Mouse (Mus musculus): ENCODE measurements around the gene Atad1. TPM values are rescaled to one million over a fixed set of nuclear protein-coding genes. Genes with fewer than 3 reads are reported as not detected.
"Not testable (repeated sequence)": the region's sequence is repeated elsewhere in the genome, so short reads cannot be mapped to it uniquely, and the experiment has no call there.

Atad1 gene
- polyA plus RNA-seq (2015; fragmentation: Nextera tagmentation; extraction: Ambion mirVana): 25.3 and 32.4 TPM in 2 replicates

DNA sequence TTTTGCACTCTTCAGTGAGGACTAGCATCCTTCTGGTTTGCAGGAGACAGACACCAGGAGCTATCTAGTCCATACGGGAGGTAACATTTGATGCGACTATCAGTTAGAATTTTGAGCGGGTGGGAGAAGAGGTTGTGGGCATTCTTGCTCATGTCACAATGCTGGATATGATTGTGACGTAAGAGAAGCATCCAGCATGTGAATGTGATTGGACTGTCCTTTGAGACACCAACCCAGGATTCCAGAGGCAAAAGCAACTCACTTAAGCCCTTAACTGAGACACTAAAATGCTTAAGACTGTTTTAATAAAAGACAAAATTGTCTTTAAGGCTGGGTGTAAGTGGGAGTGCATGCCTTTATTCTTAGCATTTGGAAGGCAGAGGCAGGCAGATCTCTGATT is at the start of gene Atad1:
Atad1 (minus strand) TSS at position 101 of the 400 bp plus-strand sequence.
- H3K4me2 ChIP-seq: no peak within 1 kb of the TSS
- no peak for DNase-seq
- WGBS (ENCODE audit: insufficient replicate concordance): 72% methylated on average over 4 of the region's 4 CpGs
- H3K9me3 ChIP-seq (replicated peaks): no peaks in the 10 kb centered on the region
- H3K9ac ChIP-seq: no peak within 1 kb of the TSS
- no peaks in the 10 kb centered on the region for H3K27me3 ChIP-seq
- no peaks in the 10 kb centered on the region for H3K36me3 ChIP-seq
- no peak for ATAC-seq (ENCODE audit: low read depth)
- no peaks in the 10 kb centered on the region for H3K4me1 ChIP-seq (replicated peaks)
- H3K27ac ChIP-seq: no peak within 1 kb of the TSS
- H3K4me3 ChIP-seq (replicated peaks): no peak within 1 kb of the TSS

DNA sequence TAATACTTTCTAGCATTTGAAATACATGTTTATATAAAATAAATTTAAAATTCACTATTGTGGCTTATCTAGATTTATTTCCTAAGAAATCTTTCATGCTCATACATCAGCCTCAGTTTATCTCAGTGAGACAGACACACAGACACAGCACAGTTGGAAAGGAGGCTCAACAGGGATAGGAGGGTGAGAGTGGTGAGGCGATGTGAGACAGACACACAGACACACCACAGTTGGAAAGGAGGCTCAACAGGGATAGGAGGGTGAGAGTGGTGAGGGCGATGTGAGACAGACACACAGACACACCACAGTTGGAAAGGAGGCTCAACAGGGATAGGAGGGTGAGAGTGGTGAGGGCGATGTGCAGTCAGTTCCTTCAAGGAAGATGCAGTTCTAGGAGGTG is 48.4 kb upstream of the Atad1 start:
- DNase-seq; H3K4me3 ChIP-seq (replicated peaks); H3K4me2 ChIP-seq; H3K36me3 ChIP-seq; H3K27ac ChIP-seq; H3K9me3 ChIP-seq (replicated peaks); H3K27me3 ChIP-seq; H3K9ac ChIP-seq: not testable (repeated sequence)
- peak; percentile 55; the same call in 1 of the 2 replicates for ATAC-seq (ENCODE audit: low read depth)
- H3K4me1 ChIP-seq (replicated peaks): peaks cover 34% of the 10 kb centered on the region
- 46% methylated on average over 3 of the region's 3 CpGs for WGBS (ENCODE audit: insufficient replicate concordance)

DNA sequence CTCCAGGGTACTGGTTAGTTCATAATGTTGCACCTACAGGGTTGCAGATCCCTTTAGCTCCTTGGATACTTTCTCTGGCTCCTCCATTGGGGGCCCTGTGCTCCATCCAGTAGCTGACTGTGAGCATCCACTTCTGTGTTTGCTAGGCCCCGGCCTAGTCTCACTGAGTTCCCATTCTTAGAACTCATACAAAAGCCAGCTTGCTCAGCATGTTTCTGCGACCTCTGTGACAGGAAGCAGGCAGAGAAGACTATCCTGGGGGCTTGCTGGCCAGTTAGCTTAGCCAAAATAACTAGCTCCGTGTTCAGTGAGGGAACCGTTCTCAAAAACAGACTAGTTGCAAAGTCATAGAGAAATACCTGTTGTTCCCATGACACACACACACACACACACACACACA is 47.8 kb upstream of the Atad1 start:
- peaks cover 31% of the 10 kb centered on the region for H3K4me1 ChIP-seq (replicated peaks)
- not testable (repeated sequence) for H3K9ac ChIP-seq; H3K9me3 ChIP-seq (replicated peaks); H3K27ac ChIP-seq; H3K36me3 ChIP-seq; H3K4me3 ChIP-seq (replicated peaks); H3K4me2 ChIP-seq; H3K27me3 ChIP-seq; DNase-seq; ATAC-seq (ENCODE audit: low read depth)
- WGBS (ENCODE audit: insufficient replicate concordance): 25% methylated on average over 4 of the region's 4 CpGs

DNA sequence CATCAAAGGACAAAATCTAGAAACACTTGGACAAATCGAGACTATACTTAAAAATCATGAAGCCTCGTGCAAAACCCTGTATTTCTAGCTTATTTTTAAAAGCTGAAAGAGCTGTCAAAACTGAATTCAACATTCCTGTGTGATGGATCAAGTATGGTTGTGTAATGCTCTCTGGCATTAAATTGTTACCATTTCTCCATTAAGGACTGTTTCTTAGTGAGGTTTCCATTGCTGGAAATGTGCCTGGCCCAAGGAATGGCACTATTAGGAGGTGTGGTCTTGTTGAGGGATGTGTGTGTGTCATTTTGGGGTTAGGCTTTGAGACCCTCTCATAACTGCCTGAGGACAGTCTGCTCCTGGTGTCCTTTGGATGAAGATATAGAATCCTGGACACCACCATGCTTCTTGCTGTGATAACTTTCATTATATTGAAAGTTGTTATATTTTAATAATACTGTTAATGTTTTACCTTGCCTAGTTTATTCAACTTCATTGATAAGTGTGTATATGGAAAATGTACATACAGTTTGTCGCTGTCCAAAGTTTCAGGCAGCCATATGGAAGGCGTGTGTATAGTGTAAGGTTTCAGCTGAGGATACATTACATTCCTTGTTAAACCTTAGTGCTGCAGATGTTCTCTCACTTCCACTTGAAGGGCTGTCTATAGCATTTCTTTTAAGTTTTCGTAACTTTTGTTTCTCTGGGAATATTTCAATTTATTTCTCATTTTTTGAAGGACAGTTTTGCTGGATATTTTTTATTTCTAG is 41.9 kb upstream of the Atad1 start:
- H3K4me3 ChIP-seq (replicated peaks): no peak overlapping the region
- no peak overlapping the region for H3K9ac ChIP-seq
- H3K4me1 ChIP-seq (replicated peaks): peaks cover 10% of the 10 kb centered on the region
- no peaks in the 10 kb centered on the region for H3K9me3 ChIP-seq (replicated peaks)
- no peak overlapping the region for H3K4me2 ChIP-seq
- no peak overlapping the region for H3K27ac ChIP-seq
- ATAC-seq (ENCODE audit: low read depth) (no peak), DNase-seq (no peak)
- 75% methylated on average over 5 of the region's 5 CpGs for WGBS (ENCODE audit: insufficient replicate concordance)
- no peaks in the 10 kb centered on the region for H3K36me3 ChIP-seq
- no peaks in the 10 kb centered on the region for H3K27me3 ChIP-seq

DNA sequence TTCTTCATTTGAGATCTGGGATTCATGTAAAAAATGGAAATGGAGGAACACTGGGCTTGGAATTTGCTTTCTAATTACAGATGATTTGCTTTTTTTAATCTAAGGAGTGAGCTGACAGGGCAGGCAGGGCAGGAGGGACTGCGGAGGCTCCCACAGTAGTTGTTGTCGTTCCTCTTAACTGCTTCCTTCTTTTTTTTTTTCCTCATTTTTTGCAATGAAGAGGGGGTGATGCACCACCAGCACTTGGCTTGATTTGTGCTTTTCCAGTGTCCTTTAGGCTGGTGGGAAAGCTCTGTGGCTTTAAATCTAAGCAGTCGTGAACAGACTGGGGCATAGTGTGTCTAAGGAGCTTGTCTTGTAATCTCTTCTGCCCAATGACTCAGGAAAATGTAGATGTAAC is 39.5 kb upstream of the Atad1 start:
- H3K9ac ChIP-seq: no peak overlapping the region
- H3K36me3 ChIP-seq: no peaks in the 10 kb centered on the region
- H3K4me1 ChIP-seq (replicated peaks): peaks cover 10% of the 10 kb centered on the region
- no peak overlapping the region for H3K27ac ChIP-seq
- no peak overlapping the region for H3K4me3 ChIP-seq (replicated peaks)
- 42% methylated on average over 3 of the region's 3 CpGs for WGBS (ENCODE audit: insufficient replicate concordance)
- DNase-seq: no peak
- no peak for ATAC-seq (ENCODE audit: low read depth)
- no peaks in the 10 kb centered on the region for H3K27me3 ChIP-seq
- no peaks in the 10 kb centered on the region for H3K9me3 ChIP-seq (replicated peaks)
- H3K4me2 ChIP-seq: no peak overlapping the region

DNA sequence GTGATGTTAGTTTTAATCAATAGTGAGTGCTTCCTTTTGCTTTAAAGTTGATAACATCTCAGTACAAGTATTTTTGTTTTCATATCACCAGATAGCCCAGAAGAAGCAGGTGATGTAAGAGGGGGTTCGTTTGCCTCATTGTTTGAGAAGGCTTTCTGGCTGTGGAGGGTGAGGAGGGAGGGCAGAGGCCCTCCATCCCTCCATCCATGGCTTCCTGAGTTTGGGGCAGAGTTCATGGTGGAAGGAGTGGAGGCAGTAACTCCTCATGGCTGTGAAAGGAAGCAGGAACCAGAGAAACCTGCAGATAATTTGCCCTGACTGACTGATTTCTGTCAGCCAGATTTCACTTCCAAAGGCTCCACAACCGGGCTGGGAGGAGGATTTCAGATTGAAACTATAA is 38.8 kb upstream of the Atad1 start:
- 28% methylated on average over 2 of the region's 2 CpGs for WGBS (ENCODE audit: insufficient replicate concordance)
- no peak overlapping the region for H3K4me2 ChIP-seq
- no peak overlapping the region for H3K4me3 ChIP-seq (replicated peaks)
- H3K9ac ChIP-seq: no peak overlapping the region
- no peak overlapping the region for H3K27ac ChIP-seq
- DNase-seq (no peak), ATAC-seq (ENCODE audit: low read depth) (no peak)
- H3K36me3 ChIP-seq: peaks cover 3% of the 10 kb centered on the region; the same call in 1 of the 2 replicates
- no peaks in the 10 kb centered on the region for H3K27me3 ChIP-seq
- no peaks in the 10 kb centered on the region for H3K9me3 ChIP-seq (replicated peaks)
- peaks cover 10% of the 10 kb centered on the region for H3K4me1 ChIP-seq (replicated peaks)

DNA sequence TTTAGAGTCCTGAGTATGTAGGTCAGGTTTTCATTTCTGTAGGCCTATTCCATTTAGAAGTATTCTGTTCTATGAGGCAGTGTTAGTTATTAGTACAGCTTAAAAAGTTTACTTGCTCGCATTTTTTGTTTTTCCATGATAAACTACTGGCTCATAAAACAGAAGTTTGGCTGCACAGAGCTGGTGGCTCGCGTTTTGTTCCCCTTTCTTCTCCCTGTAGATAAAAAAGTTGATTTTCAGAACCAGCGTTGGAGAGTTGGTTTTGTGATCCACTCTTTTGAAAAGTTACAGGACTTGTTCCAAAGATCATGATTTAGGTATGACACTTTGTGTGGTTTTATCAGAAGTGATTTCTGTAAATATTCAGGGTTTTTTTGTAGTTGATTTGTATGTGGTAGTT is 22.9 kb upstream of the Atad1 start:
- ATAC-seq (ENCODE audit: low read depth) (no peak), DNase-seq (no peak)
- WGBS (ENCODE audit: insufficient replicate concordance): 30% methylated on average over 4 of the region's 4 CpGs
- Histone ChIP-seq H3K27ac (no peak overlapping the region), H3K36me3 (peaks cover 5% of the 10 kb centered on the region; the same call in 1 of the 2 replicates), H3K9ac (no peak overlapping the region), H3K9me3 (replicated peaks) (no peaks in the 10 kb centered on the region), H3K27me3 (no peaks in the 10 kb centered on the region), H3K4me3 (replicated peaks) (no peak overlapping the region), H3K4me2 (no peak overlapping the region), H3K4me1 (replicated peaks) (peaks cover 39% of the 10 kb centered on the region)

DNA sequence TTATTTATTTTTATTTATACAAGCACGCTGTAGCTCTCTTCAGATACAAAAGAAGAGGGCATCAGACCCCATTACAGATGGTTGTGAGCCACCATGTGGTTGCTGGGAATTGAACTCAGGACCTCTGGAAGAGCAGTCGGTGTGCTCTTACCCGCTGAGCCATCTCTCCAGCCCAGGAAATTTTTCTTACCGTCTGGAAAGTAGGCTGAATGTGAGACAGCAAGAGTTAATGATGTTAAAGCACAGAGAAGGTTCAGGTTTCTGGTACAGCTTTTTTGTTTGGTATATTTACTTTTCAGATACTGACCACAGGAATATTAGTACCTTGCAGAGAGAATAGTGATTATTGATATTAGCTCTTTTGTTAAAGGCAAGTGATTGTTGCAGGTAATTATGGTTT is 21.6 kb upstream of the Atad1 start:
- ATAC-seq (ENCODE audit: low read depth) (no peak), DNase-seq (no peak)
- Histone ChIP-seq H3K4me1 (replicated peaks) (peaks cover 35% of the 10 kb centered on the region), H3K9me3 (replicated peaks) (no peaks in the 10 kb centered on the region), H3K27ac (no peak overlapping the region), H3K4me3 (replicated peaks) (no peak overlapping the region), H3K9ac (no peak overlapping the region), H3K27me3 (no peaks in the 10 kb centered on the region), H3K36me3 (peaks cover 3% of the 10 kb centered on the region; the same call in 1 of the 2 replicates), H3K4me2 (no peak overlapping the region)
- WGBS (ENCODE audit: insufficient replicate concordance): 67% methylated on average over 4 of the region's 4 CpGs

DNA sequence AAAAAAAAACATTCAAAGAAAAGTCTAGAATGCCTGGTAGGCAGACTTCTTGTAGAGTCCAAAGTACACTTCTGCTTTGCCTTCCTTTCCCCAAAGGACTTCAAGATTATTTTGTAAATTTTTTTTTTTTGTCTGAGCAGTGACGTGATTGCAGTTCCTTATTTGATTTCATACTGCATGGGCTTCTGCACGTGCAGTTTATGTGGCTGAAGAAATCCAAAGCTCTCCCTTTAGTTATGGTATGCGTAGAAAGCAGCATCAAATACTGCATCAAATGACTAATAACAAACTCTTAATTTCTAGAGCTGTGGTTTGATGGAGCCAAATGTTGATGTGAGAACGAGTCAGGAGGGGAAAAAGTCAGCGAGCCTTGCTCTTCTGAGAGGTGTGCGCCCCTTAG is 20.9 kb upstream of the Atad1 start:
- Histone ChIP-seq H3K9ac (peak overlapping the region; percentile 39; the same call in 1 of the 2 replicates), H3K4me3 (replicated peaks) (peak overlapping the region; percentile 29), H3K4me2 (peak overlapping the region; percentile 52), H3K9me3 (replicated peaks) (no peaks in the 10 kb centered on the region), H3K4me1 (replicated peaks) (peaks cover 34% of the 10 kb centered on the region), H3K27me3 (no peaks in the 10 kb centered on the region), H3K27ac (no peak overlapping the region), H3K36me3 (no peaks in the 10 kb centered on the region; the same call in 1 of the 2 replicates)
- DNase-seq (no peak), ATAC-seq (ENCODE audit: low read depth) (no peak)
- WGBS (ENCODE audit: insufficient replicate concordance): 39% methylated on average over 6 of the region's 6 CpGs

DNA sequence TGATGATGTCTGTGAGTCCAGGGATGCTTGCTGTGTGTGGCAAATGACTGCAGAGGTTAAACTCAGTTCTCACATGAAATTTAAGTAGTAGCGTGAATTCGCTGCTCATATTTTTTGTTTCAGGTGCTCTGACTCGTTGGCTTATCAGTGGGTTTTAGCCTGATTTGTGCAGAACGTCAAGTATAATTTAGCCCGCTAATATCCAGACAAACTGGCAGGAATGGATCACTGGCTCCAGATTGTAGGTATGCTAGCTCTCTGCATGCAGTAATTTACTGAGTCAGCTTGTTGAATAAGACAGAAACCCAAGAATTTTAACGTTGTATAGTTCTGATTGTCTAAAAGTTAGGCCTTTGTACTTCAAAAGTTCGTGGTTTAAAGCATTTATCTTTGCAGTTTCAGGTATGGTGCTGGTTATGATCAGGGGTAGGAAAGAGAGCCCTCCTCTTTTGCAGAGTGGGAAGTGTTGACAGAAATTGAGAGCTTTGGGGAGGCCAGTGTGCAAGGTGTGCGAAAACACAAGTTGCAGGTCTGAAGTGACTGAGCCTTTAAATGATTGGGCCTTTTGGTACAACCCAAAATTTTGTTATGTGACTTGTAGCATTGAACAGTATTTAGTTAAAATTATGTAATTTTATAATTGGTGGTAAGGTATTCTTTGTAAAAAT is 19.9 kb upstream of the Atad1 start:
- no peaks in the 10 kb centered on the region for H3K9me3 ChIP-seq (replicated peaks)
- no peak for ATAC-seq (ENCODE audit: low read depth)
- no peaks in the 10 kb centered on the region for H3K36me3 ChIP-seq
- no peak overlapping the region for H3K27ac ChIP-seq
- peak overlapping the region; percentile 90 for H3K9ac ChIP-seq
- 7% methylated on average over 8 of the region's 8 CpGs for WGBS (ENCODE audit: insufficient replicate concordance)
- H3K4me3 ChIP-seq (replicated peaks): peak overlapping the region; percentile 95
- peak overlapping the region; percentile 100 for H3K4me2 ChIP-seq
- DNase-seq: no peak
- peaks cover 44% of the 10 kb centered on the region for H3K4me1 ChIP-seq (replicated peaks)
- 0 out of 2 replicates have a peak, but pooled peaks cover under 1% of the 10 kb centered on the region for H3K27me3 ChIP-seq

DNA sequence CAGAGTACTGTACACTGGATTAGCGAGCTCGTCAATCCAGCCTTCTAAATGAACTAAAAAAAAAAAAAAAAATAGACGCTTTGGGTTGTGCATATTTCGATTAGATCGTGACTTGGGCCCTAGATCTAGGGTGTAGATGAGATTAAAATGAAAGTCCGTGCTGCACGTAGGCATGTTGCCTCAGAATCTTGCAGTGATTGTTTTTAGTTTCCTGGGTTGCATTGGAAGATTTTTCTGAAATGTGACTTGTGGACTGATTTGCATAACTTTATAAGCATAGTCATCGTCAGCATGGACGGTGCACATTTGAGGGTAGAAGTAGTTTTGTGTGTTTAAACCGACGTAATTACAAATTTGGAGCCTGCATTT is 19.2 kb upstream of the Atad1 start:
- H3K36me3 ChIP-seq: no peaks in the 10 kb centered on the region
- DNase-seq (no peak), ATAC-seq (ENCODE audit: low read depth) (no peak)
- H3K27me3 ChIP-seq: 0 out of 2 replicates have a peak, but pooled peaks cover 4% of the 10 kb centered on the region
- peak overlapping the region; percentile 90 for H3K9ac ChIP-seq
- H3K27ac ChIP-seq: no peak overlapping the region
- H3K4me1 ChIP-seq (replicated peaks): peaks cover 45% of the 10 kb centered on the region
- H3K4me2 ChIP-seq: peak overlapping the region; percentile 100
- no peaks in the 10 kb centered on the region for H3K9me3 ChIP-seq (replicated peaks)
- 3% methylated on average over 11 of the region's 11 CpGs for WGBS (ENCODE audit: insufficient replicate concordance)
- H3K4me3 ChIP-seq (replicated peaks): peak overlapping the region; percentile 95
